Mouse (Mus musculus) kidney, adult 18-20 months (tissue): ENCODE measurements around the gene Gm5294.

Experiments used
- DNase-seq: peaks from one replicate; pipeline ENCODE4 v3.0.0; 2021

Gm5294 gene

DNA sequence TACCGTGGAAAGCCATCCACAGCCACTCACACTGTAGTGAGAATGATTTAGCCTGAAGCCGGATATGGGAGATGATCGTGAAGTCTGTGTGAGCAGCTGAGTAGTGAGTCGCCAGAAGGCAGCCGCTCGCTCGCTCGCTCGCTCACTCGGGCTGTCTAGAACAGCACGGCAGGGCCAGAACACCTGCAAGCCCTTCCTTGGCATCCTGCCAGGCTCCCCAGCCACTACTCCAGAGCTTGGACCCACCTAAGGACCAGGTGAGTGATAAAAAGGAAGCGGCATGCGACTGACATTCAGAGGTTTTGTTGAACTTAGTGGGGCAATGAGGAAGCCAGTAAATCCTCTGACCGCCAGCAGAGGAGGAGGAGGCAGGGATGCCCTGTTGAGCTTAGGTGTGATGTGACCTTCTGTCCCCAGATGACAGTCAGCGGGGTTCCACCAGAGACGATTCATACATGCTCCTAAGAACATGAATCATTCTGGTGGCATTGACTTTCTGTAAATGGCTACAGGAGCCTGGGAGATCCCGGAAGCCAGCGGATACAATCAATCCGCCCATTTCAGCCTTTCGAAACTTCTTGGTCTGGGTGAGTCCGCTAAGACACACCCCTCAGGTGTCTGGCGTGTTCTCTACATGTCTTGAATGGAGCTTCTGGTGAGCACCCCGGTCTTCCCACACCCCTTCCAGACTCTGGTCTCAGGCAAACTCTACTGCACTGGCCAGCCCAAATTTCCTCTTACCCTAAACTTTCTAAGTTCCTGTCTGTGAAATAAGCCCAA is 30.0 kb downstream of the Gm5294 start:
- no peak for DNase-seq

DNA sequence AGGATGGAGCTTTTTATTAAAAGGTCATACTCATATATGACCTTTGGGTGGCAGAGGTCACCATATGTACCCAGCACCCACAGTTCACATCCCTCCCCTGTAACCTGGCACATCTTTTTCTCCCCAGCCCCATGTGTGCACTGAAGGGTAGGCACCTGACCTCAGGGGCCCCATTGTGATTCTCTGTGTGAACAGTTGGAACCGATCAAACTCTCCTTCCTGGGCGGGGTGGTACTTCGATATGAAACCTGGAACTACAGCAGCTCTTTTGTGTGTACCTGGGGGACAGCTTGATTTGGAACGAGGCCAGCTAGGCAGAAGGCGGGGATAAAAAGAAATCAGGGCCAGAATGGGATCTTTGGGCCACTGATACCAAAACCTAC is 30.6 kb downstream of the Gm5294 start:
- no peak for DNase-seq

DNA sequence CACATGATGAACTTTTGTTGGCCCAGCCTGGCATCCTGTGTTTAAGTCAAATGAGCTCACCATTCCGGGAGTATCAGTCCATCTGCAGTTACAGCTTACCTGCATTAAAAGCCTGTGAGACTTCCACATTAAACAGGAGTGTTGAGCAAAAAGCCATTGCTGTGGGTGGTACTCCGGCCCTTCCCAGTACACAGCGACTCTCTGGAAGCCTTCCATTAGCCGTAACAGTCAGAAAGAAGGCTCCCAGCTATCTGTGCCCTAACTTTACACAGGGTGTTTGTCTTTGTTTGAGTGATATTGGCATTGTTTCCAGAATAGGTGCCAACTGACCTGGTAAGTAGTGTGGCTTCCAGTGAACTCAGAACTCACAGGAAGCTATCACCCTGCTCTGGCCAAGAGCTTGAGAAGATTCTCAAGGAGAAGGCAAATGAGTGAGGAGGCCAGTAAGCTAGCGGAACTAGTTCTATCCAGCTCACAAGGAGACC is 31.5 kb downstream of the Gm5294 start:
- no peak for DNase-seq

DNA sequence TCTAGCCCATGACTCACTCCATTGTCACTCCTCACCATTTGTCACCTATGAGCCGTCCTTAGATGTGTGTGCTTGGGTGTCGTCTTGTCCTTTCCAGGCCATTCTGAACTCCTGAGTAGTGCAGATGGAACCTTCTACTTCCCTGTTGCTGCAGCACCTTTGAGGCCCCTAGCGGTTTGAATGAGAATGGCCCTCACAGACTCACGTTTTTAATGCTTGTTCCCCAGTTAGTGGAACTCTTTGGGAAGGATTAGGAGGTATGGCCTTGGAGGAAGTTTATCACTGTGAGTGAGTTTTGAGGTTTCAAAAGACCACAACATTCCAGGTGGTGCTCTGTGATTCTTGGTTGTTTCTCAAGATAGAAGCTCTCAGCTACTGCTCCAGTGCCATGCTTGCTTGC is 32.3 kb downstream of the Gm5294 start:
- DNase-seq: no peak

DNA sequence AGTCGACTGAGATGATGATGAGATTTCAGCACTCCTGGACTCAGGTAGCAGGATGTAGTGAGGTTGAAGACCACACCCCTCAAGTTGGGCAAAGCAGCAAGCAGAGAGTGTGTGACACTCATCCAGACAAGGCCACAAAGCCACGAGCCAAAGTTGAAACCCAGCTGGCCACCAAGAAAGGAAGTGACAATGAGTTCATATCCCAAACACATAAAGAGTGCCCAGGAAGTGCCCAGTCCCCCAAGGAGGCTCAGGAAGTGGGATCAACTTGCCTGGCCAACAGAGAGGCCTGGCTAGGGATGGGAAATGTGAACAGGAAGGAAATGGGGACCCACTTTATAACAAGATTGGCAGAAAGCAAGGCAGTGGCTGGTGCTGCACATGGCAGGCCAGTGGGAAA is 33.5 kb downstream of the Gm5294 start:
- no peak for DNase-seq

DNA sequence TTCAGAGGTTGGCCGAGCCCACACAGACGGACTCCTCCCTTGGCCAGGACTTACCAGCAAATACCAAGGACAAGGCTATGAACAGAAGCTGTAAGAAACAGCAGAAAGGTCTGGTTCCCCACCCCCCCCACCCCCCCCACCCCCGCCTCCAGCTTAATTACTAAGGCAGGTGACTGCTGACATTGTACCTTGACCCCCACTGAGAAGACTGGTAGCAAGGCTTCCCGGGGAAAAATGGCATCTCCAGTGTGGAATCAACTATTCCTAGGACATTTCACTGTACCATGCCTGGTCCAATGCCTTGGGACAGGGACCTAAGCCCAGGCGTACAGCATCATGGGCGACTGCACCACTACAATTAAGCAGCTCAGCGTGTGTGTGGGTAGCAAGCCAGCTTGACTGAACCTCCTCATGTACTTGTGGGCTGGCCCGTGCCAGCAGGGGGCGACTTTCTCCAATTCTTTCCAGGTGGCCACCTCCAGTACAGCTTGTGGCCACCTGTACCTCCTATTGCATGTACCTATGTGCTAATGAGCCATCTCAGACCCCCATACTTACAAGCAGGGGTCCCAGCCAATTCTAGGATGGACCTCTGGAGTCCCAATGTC is 37.2 kb downstream of the Gm5294 start:
- peak; percentile 92 for DNase-seq

DNA sequence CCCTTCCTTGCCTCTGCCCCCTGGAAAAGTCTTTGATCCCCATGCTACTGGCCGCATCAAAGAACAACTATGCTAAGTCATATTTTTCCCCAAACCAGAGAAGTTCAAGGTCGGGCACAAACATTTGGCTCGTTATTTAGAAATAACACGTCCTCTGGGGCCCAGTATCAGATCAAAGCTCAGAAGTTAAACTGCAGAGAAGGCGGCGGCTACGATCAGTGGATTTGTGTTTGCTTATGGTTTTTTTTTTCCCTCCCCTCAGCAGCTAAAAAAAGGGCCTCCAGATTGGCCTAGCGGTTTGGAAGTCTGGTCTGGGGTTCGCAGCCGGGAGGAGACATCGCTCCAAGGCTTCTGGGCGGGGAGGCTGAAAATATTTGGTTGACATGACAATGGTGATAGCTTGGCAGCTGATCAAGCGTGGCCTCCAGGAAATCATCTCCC is 38.0 kb downstream of the Gm5294 start:
- no peak for DNase-seq

DNA sequence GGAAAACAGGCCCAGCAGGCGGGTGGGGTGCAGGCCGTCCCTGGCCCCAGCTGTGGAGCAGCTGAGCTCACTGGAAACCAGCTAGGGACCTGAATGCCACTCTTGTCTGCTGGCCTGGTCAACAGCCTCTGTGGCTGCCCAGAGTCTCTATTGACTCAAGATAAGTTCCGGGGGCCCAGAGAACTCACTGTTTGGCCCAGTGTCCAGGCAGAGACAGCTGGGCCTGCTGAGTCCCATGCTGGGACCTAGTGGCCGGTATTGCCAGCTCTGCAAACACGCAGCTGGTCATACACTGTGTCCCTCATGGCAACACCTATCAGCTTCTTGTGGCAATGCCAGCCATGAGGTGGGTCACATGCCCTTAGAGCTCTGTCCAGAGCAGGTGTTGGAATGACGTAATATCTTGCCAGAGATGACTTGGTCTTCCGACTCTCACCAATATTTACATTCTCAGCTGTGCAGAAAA is 43.8 kb downstream of the Gm5294 start:
- DNase-seq: no peak

DNA sequence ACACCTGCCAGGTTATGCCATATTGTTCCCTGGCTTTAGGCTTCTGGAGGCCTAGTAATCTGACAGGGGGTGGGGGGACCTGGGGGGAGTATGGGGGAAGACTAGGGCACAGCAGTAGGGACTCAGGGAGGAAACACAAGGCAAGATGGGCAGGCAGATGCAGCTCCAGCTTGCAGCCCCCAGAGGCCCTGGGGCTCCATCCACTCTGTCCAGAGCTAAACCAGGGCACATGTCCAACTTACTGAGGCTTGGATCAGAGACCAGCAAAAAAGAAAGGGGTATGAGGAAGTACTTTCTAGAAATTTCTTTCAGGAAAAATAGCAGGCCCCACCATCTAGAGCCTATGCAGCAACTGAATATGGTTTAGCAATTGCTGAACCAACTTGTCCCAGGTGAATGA is 44.3 kb downstream of the Gm5294 start:
- no peak for DNase-seq

DNA sequence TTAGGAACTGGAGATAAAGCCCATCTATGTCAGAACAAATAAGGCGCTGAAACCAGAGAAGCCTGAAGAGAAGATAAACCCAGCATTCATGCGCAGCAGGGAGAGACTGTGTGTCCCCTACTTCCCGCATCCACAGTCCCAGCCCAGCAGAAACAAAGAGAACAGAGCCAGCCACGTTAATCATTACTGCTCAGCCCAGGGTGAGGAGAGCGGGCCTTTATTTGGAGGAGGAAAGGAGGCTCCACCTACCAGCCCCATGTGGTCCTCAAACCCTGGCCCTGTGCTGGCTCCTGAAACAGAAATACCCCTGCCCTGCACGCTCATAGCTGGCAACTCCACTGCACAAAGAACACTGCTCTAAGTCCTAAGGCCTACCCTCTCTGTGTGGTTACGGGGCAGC is 45.0 kb downstream of the Gm5294 start:
- DNase-seq: no peak

DNA sequence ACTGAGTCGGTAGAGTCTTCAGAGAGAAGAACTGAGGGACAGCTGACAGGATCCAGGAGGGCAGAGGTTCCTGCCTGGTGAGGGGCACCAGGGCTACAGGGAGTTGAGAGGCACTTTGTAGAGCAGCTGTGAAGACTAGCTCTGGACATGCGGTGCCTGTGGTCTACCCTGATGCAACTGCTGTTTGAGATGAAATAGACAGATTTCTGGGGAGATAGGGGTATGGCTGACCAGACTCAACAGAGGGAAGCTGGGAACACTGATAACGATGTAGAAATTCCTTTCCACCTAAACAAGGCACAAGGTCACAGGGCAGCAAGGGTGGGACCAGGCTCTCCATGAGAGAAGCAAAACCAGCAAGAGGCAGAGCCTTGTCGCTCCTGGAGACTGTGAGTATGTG is 45.8 kb downstream of the Gm5294 start:
- DNase-seq: no peak
